Mouse (Mus musculus) bone marrow, adult 2 months (tissue): ENCODE data around the gene Nt5e.

Experiments used
- CTCF ChIP-seq: fragments of 200-500 bp; IDR thresholded peaks from 2 replicates; pipeline ENCODE4 v1.5.1; 2011; ENCODE audit warnings: low read length, control low read depth; ENCODE audit not compliant: control insufficient read depth, insufficient read depth
- POLR2A ChIP-seq: fragments of 200-500 bp; IDR thresholded peaks from 2 replicates; pipeline ENCODE4 v1.6.1; 2011; ENCODE audit warnings: low read depth, mild to moderate bottlenecking, control low read depth, low read length, borderline replicate concordance; ENCODE audit not compliant: control insufficient read depth

DNA sequence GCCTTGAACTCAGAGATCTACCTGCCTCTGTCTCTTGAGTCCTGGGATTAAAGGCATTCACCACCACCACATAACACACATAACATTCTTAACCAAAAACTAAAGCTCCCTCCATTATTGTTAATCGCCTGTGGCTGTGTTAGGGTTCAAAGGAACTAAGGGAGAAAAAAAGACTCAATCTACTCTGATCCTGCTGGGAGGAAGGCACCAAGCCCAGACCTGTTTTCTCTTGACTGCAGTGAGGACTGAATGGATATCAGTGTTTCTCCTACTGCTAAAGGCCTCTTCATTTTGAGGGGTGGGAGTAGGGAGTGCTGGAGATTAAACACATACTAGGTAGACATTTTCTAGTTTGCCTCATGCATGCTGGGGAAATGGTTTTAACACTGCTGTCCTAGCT is 40.8 kb downstream of the Nt5e start:
- TF ChIP-seq CTCF (no peak), POLR2A (no peak)
